Mouse (Mus musculus) cerebellum, adult 9-10 months (tissue): ENCODE data around the gene Col6a6.
A peak's percentile ranks its signal among the peaks of the same experiment; 100 is the strongest.
"Not testable (repeated sequence)": the region's sequence is repeated elsewhere in the genome, so short reads cannot be mapped to it uniquely, and the experiment has no call there.

ENCODE experiments used
- DNase-seq: peaks from one replicate; pipeline ENCODE4 v3.0.0; 2022

The Col6a6 gene

DNA sequence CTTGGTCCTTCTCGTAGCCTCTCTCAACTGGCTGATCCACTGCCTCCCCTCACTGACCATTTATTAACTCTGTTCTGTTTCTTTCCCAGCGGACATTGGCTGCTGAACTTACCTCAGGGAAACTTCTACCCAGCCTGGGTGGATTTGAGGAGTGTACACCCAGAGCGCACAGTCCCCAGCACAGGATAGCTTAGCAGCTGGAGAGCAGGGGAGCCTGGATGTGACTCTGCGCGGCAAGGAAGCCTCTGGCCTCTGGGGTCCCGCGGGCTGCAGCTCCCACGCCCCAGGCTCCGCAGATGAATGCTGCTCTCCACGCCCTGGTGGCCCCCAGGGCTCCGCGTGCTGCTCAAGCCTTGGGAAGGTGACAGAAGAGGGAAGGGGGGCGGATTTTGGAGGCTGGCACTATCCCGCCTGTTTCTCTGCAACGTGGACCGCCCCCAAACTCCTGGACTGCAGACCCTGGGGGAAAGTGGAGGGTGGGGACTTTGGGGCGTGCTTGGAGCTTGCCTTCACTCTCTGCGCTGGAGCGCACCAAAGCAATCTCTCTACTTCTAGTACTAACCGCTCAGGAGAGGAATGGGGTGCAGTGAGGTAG lies at the start of gene Col6a6:
Gene Col6a6, minus strand, starts transcription at position 370 of the 595 bp plus-strand sequence.
- DNase-seq: no peak

DNA sequence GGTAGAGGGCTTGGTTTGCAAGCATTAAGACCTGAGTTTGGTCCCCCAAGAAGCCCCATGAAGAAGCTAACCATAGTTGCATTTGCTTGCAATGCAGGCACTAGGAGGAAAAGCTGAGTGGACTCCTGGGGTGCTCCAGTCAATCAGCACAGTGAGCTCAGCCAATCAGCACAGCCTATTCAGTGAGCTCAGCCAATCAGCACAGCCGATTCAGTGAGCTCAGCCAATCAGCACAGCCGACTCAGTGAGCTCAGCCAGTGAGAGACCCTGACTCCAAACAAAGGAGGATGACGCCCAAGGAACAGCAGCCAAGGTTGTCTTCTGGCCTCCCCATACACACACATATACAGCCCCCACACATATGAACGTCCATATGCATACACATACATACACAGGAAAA lies 48.2 kb upstream of the Col6a6 start:
- no peak for DNase-seq

DNA sequence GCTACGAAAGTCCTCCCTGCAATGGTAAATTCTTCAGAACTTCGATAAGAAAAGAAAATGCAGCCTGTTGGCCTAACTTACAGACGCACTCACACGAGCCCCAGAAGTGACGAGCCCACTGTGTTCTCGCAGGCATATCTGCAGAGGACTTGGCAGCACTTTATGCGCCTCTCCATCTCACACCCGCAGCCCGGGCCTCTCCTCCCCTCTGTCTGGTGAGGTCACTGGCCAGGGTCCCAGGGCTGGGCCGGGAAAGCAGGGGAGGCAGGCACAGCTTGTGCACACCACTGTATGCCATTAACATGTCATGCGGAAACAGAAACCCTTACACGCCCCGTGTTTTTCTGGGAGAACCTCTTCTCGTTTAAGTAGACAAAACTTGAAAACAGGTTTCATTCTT lies 43.7 kb upstream of the Col6a6 start:
- DNase-seq: no peak

DNA sequence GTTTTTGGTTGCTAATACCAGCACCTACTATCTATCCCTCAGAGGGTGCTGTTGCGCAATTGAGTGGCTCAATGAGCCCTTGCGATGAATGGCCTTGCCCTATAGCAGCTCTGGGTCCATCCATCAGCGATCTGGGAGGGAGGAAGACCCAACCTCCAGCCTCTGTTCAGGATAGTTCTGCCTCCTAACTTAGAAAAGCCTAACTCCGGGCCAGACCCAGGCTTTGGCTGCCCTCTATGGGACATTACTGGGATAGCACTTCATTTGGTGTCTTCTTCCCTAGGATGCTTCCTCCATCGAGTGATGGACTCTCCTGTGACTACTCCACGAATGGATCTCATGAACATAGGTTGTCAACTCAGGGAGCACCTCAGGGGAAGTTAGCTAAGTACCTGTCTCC lies 29.8 kb upstream of the Col6a6 start:
- peak; percentile 38 for DNase-seq

- no peak for DNase-seq
These were observed 24.8 kb upstream of the Col6a6 start for GRCm38 (mm10) chr9:105852778-105853065.

GRCm38 (mm10) chr9:105852015-105852777 lies 24.2 kb upstream of the Col6a6 start:
- DNase-seq: no peak

DNA sequence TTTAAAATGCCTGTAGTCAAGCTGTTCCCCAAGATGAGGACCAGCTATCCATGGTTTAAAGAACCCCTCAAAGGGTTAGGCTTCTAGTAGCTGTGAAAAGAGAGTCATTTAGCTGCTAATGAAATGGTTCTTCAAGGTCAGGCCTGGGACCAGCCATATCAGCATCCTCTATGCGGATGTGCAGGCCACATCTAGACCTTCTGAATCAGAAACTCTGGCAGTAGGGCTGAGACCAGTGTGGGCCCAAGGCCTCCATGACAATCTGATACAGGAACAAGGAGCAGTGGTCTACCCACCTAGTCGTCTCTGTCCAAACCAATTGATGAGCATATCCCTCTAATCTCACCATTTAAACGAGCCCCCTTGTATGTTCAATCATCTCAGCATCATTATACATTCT lies 23.1 kb upstream of the Col6a6 start:
- DNase-seq: no peak

GRCm38 (mm10) chr9:105848396-105848795 lies 20.4 kb upstream of the Col6a6 start:
- DNase-seq: no peak

GRCm38 (mm10) chr9:105847261-105847660 lies 19.3 kb upstream of the Col6a6 start:
- DNase-seq: no peak

DNA sequence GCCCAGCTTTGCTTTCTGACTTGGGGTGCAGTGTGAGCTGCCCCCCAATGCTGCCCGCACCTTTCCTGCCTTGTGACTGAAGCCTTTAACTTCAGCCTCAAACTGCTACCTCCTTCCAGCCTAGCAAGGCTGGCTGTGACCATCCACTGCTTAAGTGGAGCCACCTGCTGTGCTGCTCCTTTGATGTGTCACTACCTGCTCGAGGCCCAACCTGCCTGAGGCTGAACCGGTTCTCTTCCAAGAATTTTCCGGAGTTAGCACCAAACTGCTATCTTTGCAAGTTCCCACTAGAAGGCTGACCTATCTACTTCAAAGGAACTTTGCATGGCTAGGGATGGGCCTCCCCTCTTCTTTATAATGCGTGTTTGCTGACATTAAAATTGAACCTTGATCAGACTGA lies 13.4 kb upstream of the Col6a6 start:
- DNase-seq: not testable (repeated sequence)

DNA sequence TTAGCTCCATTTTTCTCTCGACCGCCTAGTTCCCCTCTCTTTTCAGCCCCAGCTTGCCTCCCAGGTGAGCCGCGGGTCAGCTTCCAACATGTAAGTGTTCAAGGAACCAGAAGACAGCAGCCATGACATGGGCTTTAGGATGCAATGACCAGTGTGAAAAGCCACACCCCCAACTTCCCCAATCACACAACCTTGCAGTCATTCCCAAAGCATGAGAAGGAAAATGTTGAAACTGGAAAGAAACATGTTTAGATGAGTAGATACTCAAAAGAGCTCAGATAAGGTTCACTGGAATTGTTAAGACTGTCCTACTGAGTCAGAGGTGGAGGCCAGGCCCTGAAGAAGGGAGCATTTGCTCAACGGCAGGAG lies 11.2 kb upstream of the Col6a6 start:
- no peak for DNase-seq

DNA sequence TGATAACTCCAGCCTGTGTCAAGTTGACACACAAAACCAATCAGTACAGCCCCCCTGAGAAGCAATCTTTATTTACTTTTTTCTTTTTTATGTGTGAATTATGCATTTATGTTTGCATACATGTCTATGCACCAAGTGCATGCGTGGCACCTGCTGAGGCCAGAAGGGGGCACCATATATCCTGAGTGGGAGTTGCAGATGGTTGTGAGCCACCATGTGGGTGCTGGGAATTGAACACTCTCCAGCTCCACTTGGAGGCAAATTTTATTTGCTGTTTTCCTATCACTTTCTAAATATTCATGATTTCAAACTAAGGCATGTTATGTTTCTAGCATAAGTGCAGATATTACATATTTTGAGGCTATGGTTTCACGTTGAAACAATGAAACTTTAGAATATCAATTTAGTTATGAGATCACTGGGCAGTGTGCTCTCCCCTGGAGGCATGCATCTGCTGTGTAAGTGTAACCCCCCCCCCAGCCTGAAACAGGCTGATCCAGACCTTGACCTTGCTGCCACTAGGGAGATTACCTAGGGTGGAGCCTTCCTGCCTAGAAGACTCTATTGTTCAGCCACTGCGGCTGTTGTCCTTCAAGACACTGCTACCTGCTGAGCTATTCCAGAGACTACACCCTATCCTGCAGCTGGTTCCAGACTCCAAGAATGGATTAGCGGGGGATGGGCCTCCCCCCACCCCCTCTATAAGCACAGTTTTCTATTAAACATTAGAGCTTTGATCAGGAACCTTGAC lies 10.6 kb upstream of the Col6a6 start:
- DNase-seq: no peak

DNA sequence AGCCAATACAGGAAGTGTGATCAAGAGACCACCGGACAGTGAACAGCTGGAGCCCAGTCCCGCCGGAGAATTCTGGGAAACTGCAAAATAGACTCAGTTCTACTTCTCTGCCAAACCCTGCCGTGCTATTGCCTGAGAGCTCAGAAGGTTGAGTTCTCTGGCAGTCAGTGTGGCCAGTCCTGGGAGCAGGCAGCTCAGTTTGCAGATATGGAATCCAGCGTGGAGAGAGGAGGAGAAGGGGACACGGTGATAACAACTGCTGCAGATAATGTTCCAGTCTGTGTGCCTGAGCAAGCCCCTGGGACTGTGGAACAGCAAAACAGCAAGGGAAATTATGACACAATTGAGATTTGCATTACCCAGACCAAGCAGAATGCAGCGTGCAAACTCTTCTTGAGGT lies 7.6 kb upstream of the Col6a6 start:
- DNase-seq: no peak

DNA sequence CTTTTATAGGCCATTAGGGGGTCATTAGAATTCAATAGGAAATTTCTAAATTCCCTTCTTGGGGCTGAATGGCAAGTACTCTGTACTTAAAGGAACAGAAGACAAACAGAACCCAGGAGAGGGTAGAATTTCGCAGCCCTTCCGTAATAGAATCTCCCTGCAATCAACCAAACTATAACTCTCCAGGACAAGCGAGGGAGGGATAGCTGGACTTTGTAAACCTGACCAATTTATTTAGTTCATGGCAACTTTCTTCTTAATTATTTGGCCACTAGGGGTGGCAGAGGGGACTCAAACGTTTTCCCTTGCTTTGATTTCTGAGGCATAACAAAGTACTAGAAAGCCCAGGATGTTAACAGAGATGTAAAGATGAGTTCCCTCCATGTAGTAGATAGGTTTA lies 6.8 kb upstream of the Col6a6 start:
- DNase-seq: no peak

- DNase-seq: no peak
These were observed 3.3 kb upstream of the Col6a6 start for GRCm38 (mm10) chr9:105831291-105831690.

DNA sequence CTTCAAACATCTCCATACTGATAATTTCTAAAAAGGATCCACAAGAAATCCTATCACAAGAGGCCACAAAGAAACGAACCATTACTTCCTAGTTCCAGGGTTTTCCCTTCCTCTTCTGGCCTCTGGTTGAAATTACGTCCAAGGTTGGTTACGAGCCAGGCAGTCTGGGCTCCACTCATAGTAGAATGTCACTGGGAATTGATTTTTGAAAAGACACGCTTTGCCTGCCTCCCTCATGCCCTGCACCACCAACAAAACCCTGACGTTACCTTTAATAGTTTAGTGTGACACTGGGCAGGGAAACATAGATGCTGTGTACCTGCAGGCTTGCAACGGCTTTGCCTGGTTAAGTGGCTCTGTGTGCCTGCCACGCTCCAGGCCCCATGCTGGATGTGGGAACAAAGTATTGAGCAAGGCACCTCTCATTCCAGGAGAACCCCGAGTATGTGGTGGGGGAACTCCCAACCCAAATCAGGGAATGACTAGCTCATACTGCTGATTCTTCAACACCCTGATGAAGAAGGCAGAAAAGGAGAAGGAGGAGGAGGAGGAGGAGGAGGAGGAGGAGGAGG lies 798 bp downstream of the Col6a6 start:
- no peak for DNase-seq

- no peak for DNase-seq
These were observed 7.2 kb downstream of the Col6a6 start for GRCm38 (mm10) chr9:105820711-105821110.

DNA sequence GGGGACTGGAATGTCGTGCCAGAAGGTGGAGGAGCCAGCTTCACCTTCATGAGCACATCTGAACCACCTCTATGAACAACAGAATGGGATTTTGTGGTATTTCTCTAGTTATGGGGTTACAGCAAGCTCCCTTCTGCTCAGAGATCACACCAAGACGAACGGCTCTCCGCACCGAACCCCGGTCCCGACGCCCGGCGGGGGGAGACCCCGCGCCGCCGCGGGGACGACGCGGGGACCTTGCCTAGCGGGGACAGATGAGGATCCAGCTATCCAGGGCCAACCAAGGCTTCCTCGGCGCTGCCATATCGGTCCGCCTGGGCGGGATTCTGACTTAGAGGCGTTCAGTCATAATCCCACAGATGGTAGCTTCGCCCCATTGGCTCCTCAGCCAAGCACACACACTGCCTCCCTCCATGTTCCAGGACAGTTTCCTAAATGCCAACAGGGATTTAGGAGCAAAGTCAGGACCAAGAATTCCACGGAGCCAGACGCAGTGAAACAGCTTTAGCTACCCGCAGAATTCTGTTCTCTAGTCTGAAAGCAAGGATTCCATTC lies 8.7 kb downstream of the Col6a6 start:
- no peak for DNase-seq

DNA sequence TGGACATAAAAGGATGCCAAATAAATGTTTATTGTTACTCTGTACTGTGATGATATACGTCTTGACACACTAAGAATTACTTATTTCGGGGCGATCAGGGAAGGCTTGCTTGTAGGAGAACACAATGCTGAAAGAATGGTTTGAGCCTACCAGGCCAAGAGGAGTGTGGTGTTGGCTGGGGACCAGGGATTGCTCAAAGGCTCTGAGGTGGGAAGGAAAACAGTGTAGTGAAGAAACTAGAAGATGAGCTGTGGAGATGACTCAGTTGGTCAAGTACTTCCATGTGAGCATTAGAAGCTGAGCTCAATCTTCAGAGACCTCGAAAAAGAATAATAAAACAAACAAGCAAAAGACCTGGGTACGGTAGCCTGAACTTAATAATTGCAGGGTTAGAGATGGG lies 13.5 kb downstream of the Col6a6 start:
- no peak for DNase-seq

GRCm38 (mm10) chr9:105811458-105811857 lies 16.5 kb downstream of the Col6a6 start:
- DNase-seq: no peak

GRCm38 (mm10) chr9:105808920-105809505 lies 18.9 kb downstream of the Col6a6 start:
- DNase-seq: no peak

- DNase-seq: no peak
These were observed 24.5 kb downstream of the Col6a6 start for GRCm38 (mm10) chr9:105803416-105803815.

DNA sequence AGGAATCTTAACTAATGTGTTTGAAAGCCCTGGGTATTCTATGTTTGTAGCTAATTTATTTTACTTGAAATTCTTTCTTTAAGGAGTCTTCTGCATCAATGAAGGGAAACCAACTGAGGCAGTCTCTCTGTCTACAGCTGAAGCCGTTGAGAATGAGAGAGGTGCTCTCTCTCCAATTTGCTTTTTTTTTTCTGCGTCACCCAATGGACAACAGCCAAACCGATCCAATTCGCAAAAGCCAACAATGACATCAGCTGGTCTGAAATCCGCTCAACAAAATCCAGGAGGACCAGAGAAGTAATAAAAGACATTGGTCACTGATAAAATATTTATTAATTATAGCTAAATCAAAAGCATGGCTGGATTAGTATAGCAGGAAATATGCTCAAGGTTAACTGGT lies 26.5 kb downstream of the Col6a6 start:
- no peak for DNase-seq
